Mouse (Mus musculus) retina, embryonic 14.5 days (tissue): Measurements from ENCODE around the gene Samd13.

Experiments used
- DNase-seq: peaks from one replicate; pipeline ENCODE4 v3.0.0-alpha.2; 2015; ENCODE audit warnings: low spot score

Gene Samd13

GRCm38 (mm10) chr3:146671121-146671520, 14.3 kb downstream of the Samd13 start:
- no peak for DNase-seq

- no peak for DNase-seq
Observed at GRCm38 (mm10) chr3:146661907-146662306, 23.5 kb downstream of the Samd13 start.

- no peak for DNase-seq
Observed at GRCm38 (mm10) chr3:146661001-146661400, 24.4 kb downstream of the Samd13 start.

GRCm38 (mm10) chr3:146659321-146659720, 26.1 kb downstream of the Samd13 start:
- DNase-seq: no peak

- DNase-seq: no peak
Observed at GRCm38 (mm10) chr3:146658061-146658639, 27.2 kb downstream of the Samd13 start.

GRCm38 (mm10) chr3:146657433-146657832, 28.0 kb downstream of the Samd13 start:
- no peak for DNase-seq

GRCm38 (mm10) chr3:146655111-146655577, 30.2 kb downstream of the Samd13 start:
- DNase-seq: peak; percentile 20

- no peak for DNase-seq
Observed at GRCm38 (mm10) chr3:146653692-146654091, 31.7 kb downstream of the Samd13 start.

- DNase-seq: no peak
Observed at GRCm38 (mm10) chr3:146652431-146652830, 33.0 kb downstream of the Samd13 start.

- no peak for DNase-seq
Observed at GRCm38 (mm10) chr3:146651217-146651616, 34.2 kb downstream of the Samd13 start, which contains the start of gene 4930503B20Rik. TSS of gene 4930503B20Rik (minus strand) at chr3:146651317.

- no peak for DNase-seq
Observed at GRCm38 (mm10) chr3:146650716-146651115, 34.7 kb downstream of the Samd13 start.

GRCm38 (mm10) chr3:146649311-146649894, 36.0 kb downstream of the Samd13 start:
- DNase-seq: no peak

- DNase-seq: no peak
Observed at GRCm38 (mm10) chr3:146641818-146642427, 43.5 kb downstream of the Samd13 start.

- DNase-seq: no peak
Observed at GRCm38 (mm10) chr3:146632506-146632905, 52.9 kb downstream of the Samd13 start.

GRCm38 (mm10) chr3:146628227-146628982, 57.0 kb downstream of the Samd13 start:
- no peak for DNase-seq

GRCm38 (mm10) chr3:146625766-146626165, 59.6 kb downstream of the Samd13 start:
- no peak for DNase-seq

GRCm38 (mm10) chr3:146621966-146622365, 63.4 kb downstream of the Samd13 start:
- no peak for DNase-seq

- DNase-seq: no peak
Observed at GRCm38 (mm10) chr3:146620555-146621249, 64.7 kb downstream of the Samd13 start.

GRCm38 (mm10) chr3:146620101-146620500, 65.3 kb downstream of the Samd13 start:
- no peak for DNase-seq

GRCm38 (mm10) chr3:146618357-146618756, 67.0 kb downstream of the Samd13 start:
- DNase-seq: no peak

- no peak for DNase-seq
Observed at GRCm38 (mm10) chr3:146617946-146618345, 67.4 kb downstream of the Samd13 start.
